Mouse (Mus musculus) embryonic stem cell, embryonic (primary cell): ENCODE results near the gene Rgs3.

Experiments
- CTCF ChIA-PET, 4 experiments: fragments of 300-600 bp in 2 of 4; fragments of 350-600 bp in 2 of 4; sonication (Branson Sonifier 250); formaldehyde crosslinking; loops; one replicate each; lab custom pipeline; 2022; ENCODE audit warnings: inconsistent platforms in 2 of 4; lab: Charles Lee
- POLR2A ChIA-PET, 4 experiments: fragments of 300-600 bp in 2 of 4; fragments of 350-600 bp in 2 of 4; sonication (Branson Sonifier 250); formaldehyde crosslinking; loops; one replicate each; lab custom pipeline; 2022; ENCODE audit warnings: antibody characterized with exemption in 4 of 4, inconsistent platforms in 1 of 4; lab: Charles Lee

Rgs3 gene

GRCm38 (mm10) chr4:62711159-62711558 lies 151.5 kb downstream of the Rgs3 start:
- POLR2A ChIA-PET: interaction anchor here in 2 of 4 experiments (0.6 to 1.9 kb wide), 6 partner anchors 8 to 351 kb away, joined by 3 to 9 read pairs (median 3); partner anchors contain the start of genes Fkbp15 (in 1 of the 2) and Slc31a1 (in 1 of the 2)

DNA sequence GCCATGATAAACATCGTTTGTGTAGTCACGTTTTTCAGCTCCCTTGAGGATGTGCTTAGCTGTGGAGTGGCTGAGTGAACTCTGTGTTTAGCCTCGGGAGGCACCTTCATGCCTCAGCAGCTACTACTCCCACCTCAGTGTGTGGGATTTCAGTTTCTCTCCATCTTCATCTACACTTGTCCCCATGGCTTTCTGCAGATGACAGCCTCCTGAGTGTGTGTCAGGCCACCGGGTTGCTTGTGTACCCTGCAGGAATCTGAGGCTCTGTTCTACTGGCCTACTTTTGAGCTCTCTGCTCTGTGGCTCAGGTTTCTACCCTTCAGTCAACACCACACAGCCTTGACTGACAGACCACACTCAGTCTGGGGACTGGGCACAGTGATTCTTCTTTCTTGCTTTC lies 151.9 kb downstream of the Rgs3 start:
- CTCF ChIA-PET: interaction anchor here in 2 of 4 experiments (0.7 to 1.9 kb wide), 2 partner anchors 8 to 50 kb away, joined by 5 to 7 read pairs; no protein-coding TSS in a partner anchor
- POLR2A ChIA-PET: interaction anchor here in 2 of 4 experiments (0.8 to 1.9 kb wide), 4 partner anchors 8 to 12 kb away, joined by 3 to 9 read pairs (median 3); no protein-coding TSS in a partner anchor

More at GRCm38 (mm10) chr4:62711159-62711558, 151.5 kb downstream of the Rgs3 start:
- CTCF ChIA-PET: interaction anchor here in 3 of 4 experiments (0.7 to 1.9 kb wide), 3 partner anchors 8 to 50 kb away, joined by 4 to 7 read pairs (median 5); no protein-coding TSS in a partner anchor

DNA sequence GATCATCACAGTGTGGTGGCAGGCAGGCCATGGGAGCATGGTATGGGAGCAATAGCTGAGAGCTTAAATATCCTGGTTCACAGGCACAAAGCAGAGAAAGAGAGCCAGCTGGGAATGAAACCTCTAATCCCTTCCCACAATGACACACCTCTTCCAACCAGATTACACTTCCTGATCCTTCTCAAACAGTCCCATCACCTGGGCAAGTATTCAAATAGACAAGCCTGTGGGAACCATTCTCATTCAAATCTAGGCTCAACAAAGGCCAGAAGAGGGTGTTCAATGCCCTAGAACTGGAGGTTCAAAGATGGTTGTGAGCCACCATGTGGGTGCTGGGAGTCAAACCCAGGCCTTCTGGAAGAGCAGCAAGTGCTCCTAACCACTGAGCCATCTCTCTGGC lies 161.2 kb downstream of the Rgs3 start:
- POLR2A ChIA-PET: interaction anchor here in 1 of 4 experiments (1.2 to 1.7 kb wide), 2 partner anchors 22 to 219 kb away, joined by 4 read pairs; no protein-coding TSS in a partner anchor
- CTCF ChIA-PET: no interaction called here

GRCm38 (mm10) chr4:62722021-62722426 lies 162.4 kb downstream of the Rgs3 start:
- ChIA-PET POLR2A (interaction anchor here in 3 of 4 experiments (0.5 to 1.9 kb wide), 15 partner anchors 10 to 362 kb away, joined by 3 to 9 read pairs (median 4); partner anchors contain the start of genes Fkbp15 (in 1 of the 3) and Slc31a1 (in 1 of the 3)), CTCF (interaction anchor here in 1 of 4 experiments (0.5 to 1.5 kb wide), 3 partner anchors 23 to 40 kb away, joined by 3 to 8 read pairs (median 5); no protein-coding TSS in a partner anchor)

GRCm38 (mm10) chr4:62723795-62724194 lies 164.1 kb downstream of the Rgs3 start:
- POLR2A ChIA-PET: interaction anchor here in 1 of 4 experiments (0.5 to 0.8 kb wide), 2 partner anchors 12 to 85 kb away, joined by 3 to 5 read pairs; no protein-coding TSS in a partner anchor
- CTCF ChIA-PET: interaction anchor here in 2 of 4 experiments (0.9 to 1.1 kb wide), 3 partner anchors 30 to 163 kb away, joined by 3 to 4 read pairs (median 4); no protein-coding TSS in a partner anchor

DNA sequence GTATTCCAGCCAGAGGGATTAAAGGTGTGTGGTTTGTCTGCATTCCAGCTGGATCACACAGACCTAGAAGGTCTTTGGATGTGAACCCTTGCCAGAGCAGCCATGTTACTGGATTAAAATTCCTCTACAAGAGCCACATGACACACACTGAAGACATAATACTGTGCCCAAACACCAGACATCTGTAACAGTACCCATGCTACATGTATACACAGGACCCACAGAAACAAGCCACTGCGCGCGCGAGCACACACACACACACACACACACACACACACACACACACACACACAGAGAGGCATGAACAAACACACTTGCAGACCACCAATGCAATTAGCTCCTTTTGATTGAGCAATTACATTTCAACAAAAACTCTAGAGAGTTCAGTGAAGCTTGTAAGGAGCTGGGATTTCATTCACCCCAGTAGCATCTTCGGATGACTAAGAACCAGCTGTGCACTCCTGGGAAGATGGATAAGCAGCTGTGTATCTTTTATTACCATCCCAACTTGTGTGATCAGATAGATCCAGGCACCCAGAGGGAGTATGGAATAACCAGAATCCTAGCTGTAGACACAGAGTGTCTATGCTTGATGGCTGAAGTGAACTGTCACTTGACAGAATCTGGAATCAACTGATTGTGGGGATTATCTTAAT lies 166.8 kb downstream of the Rgs3 start:
- ChIA-PET CTCF (interaction anchor here in 3 of 4 experiments (1.0 to 3.3 kb wide), 4 partner anchors 27 to 35 kb away, joined by 3 to 32 read pairs (median 4); no protein-coding TSS in a partner anchor), POLR2A (interaction anchor here in 2 of 4 experiments (1.1 kb wide), 2 partner anchors 9 to 21 kb away, joined by 3 read pairs; no protein-coding TSS in a partner anchor)

DNA sequence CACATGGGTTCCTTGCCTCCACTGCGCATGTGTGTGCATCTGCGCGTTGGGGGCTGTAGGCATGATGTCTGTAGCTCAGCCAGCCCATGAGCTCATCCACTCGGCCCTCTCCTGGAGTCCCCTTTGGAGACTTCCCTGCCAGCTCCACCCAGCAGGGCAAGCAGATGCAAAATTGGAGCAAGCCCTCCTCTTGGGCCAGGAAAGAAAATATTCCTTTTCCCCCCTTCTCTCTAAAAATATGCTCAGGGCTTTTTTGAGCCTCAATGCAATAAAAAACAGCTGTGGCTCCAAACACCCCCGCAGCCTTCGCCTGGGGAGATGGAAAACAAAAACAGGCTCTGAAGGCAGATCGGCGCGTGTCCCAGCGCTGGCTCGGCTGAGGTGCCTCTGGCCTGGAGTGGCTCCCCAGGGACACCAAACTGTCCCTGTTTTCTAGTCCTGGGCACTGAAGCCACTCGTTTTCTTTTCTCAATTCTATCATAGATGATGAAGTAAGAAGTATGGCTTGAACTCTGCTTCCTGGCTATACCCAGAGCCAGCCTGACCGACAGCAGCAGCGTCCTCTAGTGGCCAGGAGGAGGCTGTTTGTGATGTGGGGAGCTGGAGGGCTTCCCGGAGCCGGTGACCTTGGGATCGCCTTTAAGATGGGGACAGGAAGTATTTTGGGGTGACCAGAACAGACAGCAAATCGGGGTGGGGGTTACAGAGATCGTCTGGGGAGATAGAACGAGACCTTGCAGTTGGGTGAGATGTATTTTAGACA lies 168.1 kb downstream of the Rgs3 start:
- ChIA-PET CTCF (interaction anchor here (0.5 to 3.3 kb wide), 26 partner anchors 9 to 306 kb away, joined by 3 to 32 read pairs (median 4); no protein-coding TSS in a partner anchor), POLR2A (interaction anchor here in 2 of 4 experiments (0.6 to 1.5 kb wide), 4 partner anchors 17 to 319 kb away, joined by 3 to 6 read pairs (median 4); no protein-coding TSS in a partner anchor)

DNA sequence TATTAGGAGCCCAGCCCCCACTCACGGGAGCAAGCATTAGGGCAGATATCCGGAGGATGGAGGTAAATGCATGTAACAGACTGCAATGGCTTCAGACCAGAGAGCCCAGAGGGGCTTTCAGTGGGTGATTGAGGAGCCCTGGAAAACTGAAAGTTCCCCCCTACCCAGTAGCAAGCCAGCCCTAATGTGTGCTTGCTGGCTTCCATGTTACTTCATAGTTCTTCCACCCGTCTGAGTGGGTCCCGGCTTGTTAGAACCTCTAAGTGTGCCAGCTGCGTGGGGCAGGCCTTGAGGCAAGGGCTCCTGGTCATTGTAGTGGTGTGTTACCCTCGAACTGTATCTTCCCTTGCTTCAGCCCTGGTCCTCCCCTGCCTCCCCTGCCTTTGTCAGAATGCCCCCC lies 168.8 kb downstream of the Rgs3 start:
- ChIA-PET POLR2A (interaction anchor here in 1 of 4 experiments (1.4 to 1.5 kb wide), 2 partner anchors 16 to 319 kb away, joined by 3 to 6 read pairs; no protein-coding TSS in a partner anchor), CTCF (interaction anchor here (0.5 to 3.3 kb wide), 23 partner anchors 8 to 306 kb away, joined by 3 to 32 read pairs (median 4); no protein-coding TSS in a partner anchor)

DNA sequence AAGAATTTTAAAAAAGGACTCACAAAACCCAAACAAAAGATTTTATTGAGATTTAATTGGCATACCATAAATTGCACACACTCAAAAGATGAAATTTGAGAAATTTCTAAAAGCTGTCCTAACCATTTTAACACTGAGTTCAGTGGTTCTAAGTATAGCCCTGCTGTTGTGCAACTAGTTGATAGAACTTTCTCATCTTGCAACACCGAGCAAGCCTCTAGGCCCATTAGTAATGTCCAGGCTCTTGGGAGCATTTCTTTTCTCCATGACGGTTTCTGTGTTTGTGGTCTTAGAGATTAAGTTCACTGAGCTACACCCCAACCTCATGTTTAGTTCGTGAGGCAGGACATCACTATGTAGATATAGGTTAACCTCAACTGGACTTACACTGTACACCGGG lies 169.5 kb downstream of the Rgs3 start:
- CTCF ChIA-PET: interaction anchor here in 2 of 4 experiments (0.7 to 2.5 kb wide), 3 partner anchors 16 to 168 kb away, joined by 6 to 11 read pairs (median 7); no protein-coding TSS in a partner anchor
- POLR2A ChIA-PET: no interaction called here

DNA sequence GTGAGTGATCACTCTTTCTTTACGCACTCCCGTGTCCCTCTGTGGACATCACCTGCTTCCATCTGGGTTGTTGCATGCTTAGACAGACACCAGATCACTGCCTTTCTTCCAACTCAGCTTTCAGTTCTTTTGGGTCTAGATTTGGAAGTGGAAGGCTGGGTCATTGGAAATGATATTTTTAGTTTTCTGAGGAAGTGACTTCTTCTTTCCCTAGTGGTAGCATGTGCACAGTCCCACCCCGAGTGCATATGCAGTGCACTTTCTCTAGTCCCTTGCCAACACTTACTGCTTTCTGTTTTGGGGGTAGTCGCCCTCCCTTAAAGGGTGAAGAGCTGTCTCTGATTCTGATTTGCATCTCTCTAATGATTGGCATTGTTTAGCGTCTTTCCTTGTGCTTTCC lies 170.3 kb downstream of the Rgs3 start:
- ChIA-PET CTCF (interaction anchor here in 1 of 4 experiments (1.6 kb wide), 1 partner anchor 50 kb away, joined by 3 read pairs; no protein-coding TSS in a partner anchor), POLR2A (no interaction called here)

DNA sequence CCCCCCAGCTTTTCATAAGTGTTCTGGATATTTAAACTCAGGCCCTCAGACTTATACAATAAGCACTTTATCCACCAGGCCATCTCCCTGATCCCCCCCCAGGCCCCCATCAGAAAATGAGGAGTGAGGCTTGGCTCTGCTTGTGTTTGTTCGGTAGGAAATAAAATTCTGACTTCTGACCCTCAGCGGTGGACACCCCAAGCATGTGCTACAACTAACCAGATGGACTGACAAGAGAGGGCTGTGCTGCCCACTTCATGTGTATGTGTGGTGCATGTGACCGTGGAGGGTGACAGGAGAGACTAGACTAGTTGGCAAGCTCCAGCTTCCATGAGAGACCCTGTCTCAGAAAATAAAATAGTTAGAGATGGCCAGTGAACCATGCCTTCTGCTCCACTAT lies 171.2 kb downstream of the Rgs3 start:
- ChIA-PET POLR2A (interaction anchor here in 1 of 4 experiments (1.4 kb wide), 1 partner anchor 9 kb away, joined by 3 read pairs; no protein-coding TSS in a partner anchor), CTCF (interaction anchor here in 2 of 4 experiments (1.2 to 1.6 kb wide), 3 partner anchors 33 to 50 kb away, joined by 3 to 5 read pairs (median 3); no protein-coding TSS in a partner anchor)

DNA sequence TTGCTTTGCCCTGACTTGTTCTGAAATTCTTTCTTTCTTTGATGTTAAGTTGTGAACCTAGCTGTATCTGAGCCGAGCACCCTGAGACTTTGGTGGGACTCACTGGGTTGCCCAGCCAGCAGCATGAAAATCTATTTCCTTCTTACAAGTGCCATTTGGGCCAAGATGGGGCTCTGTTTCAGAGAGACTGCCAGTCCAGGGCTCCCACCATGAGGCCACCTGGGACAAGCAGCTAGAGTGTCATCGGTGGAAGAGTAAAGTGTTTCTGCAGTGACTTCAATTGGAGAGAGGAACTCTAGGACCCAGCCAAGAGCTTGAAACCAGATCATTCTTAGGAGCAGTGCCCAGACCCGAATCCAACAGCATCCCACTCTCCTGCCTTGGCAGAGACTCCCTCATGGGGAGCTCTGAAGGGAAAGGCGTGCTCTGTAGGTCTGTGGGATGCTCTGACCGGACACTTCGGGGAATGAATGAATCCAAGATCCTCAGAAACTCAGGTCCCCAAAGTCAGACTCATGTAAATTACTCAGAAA lies 171.9 kb downstream of the Rgs3 start:
- CTCF ChIA-PET: interaction anchor here in 2 of 4 experiments (1.2 to 1.5 kb wide), 3 partner anchors 30 to 34 kb away, joined by 3 to 5 read pairs (median 3); no protein-coding TSS in a partner anchor
- POLR2A ChIA-PET: interaction anchor here in 2 of 4 experiments (0.9 to 1.4 kb wide), 2 partner anchors 8 to 10 kb away, joined by 3 read pairs; no protein-coding TSS in a partner anchor

- ChIA-PET POLR2A (interaction anchor here in 1 of 4 experiments (0.9 kb wide), 1 partner anchor 10 kb away, joined by 3 read pairs; no protein-coding TSS in a partner anchor), CTCF (interaction anchor here in 1 of 4 experiments (1.5 kb wide), 1 partner anchor 29 kb away, joined by 3 read pairs; no protein-coding TSS in a partner anchor)
Measured at GRCm38 (mm10) chr4:62732096-62732495, 172.4 kb downstream of the Rgs3 start.

GRCm38 (mm10) chr4:62732840-62733239 lies 173.2 kb downstream of the Rgs3 start:
- ChIA-PET CTCF (interaction anchor here in 1 of 4 experiments (1.5 kb wide), 1 partner anchor 28 kb away, joined by 3 read pairs; no protein-coding TSS in a partner anchor), POLR2A (no interaction called here)

DNA sequence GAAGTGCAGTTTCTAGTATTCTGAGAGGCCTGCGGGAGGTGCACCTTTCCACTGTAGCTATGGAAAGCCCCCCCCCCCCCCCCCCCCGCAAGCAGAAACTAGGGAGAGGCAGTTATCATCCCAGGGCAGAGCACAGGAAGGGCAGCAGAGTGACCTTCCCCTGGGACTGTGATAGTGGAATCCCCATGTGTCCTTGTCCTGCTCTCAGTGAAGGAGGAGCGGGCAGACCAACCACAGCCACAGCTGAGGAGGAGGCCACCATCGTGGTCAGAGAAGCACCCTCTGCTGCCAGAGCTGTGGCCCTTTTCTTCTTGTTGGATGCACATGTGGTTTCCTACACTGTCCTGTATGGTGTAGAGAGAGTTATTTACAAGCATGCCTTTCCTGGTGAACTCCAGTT lies 174.3 kb downstream of the Rgs3 start:
- ChIA-PET POLR2A (interaction anchor here in 1 of 4 experiments (0.7 kb wide), 1 partner anchor 227 kb away, joined by 4 read pairs; no protein-coding TSS in a partner anchor), CTCF (no interaction called here)

DNA sequence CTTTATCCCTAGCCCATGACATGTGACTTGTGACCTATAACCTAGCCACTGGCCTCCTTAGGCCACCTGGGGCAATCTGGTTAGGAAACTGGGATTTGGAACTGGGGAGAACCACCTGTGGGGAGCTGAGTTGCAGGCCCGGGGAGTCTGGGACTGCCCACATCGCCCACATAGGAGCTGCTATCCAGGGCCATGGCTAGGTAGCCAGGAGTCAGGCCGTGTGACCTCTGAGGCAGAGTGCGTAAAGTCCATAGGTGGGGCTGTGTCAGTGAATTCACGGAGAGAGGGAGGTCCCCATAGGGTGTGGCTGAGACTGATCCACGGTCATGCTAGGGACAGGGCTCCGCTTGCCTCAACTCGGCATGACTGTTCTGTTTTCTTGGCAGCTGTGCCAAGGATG lies 175.6 kb downstream of the Rgs3 start:
- POLR2A ChIA-PET: interaction anchor here in 3 of 4 experiments (0.5 to 1.6 kb wide), 6 partner anchors 9 to 375 kb away, joined by 3 to 7 read pairs (median 4); partner anchors contain the start of genes Fkbp15 (in 1 of the 3) and Slc31a1 (in 1 of the 3)

GRCm38 (mm10) chr4:62735878-62736277 lies 176.2 kb downstream of the Rgs3 start:
- ChIA-PET POLR2A (interaction anchor here (0.5 to 1.6 kb wide), 7 partner anchors 8 to 376 kb away, joined by 3 to 7 read pairs (median 4); partner anchors contain the start of genes Fkbp15 (in 2 of the 4) and Slc31a1 (in 2 of the 4)), CTCF (interaction anchor here in 2 of 4 experiments (1.0 to 2.0 kb wide), 5 partner anchors 8 to 234 kb away, joined by 3 to 10 read pairs (median 6); no protein-coding TSS in a partner anchor)

More for the DNA sequence above, 175.6 kb downstream of the Rgs3 start:
- CTCF ChIA-PET: interaction anchor here in 3 of 4 experiments (0.6 to 2.0 kb wide), 4 partner anchors 8 to 38 kb away, joined by 3 to 10 read pairs (median 6); no protein-coding TSS in a partner anchor
